8 mouse cellular contexts compared by ENCODE assay signal in genomic region chr1:152560477-152560876, GRCm38 (mm10).
DNase-seq lines count a peak whose midpoint lies in the region; ATAC-seq and TF ChIP-seq lines count a peak whose summit lies in the region.

No protein-coding gene starts in this region.

- no peak for TF ChIP-seq EP300 in heart, adult 2 months (IDR thresholded peaks at IDR 0.05; ENCODE audit: insufficient read depth, low read depth, low read length)

- H3K9me3 ChIP-seq in heart, embryonic 16.5 days (replicated peaks; ENCODE audit: control insufficient read depth, low read length): no peaks in the 10 kb centered on the region
- no peaks in the 10 kb centered on the region for H3K9me3 ChIP-seq in stomach, embryonic 16.5 days (replicated peaks; ENCODE audit: control insufficient read depth, low read length)

- peaks cover 30% of the 10 kb centered on the region for H3K4me1 ChIP-seq in heart, adult 2 months (ENCODE audit: control insufficient read depth, insufficient read depth, low read length)
- peaks cover 44% of the 10 kb centered on the region for H3K4me1 ChIP-seq in heart, embryonic 16.5 days (ENCODE audit: control insufficient read depth, insufficient read depth, low read length)
- H3K4me1 ChIP-seq in stomach, embryonic 16.5 days (ENCODE audit: control insufficient read depth, insufficient read depth, low read length): peaks cover 32% of the 10 kb centered on the region

- no peak for DNase-seq in heart, adult 2 months
- no peak for DNase-seq in heart, adult 8-10 months (ENCODE audit: low spot score)
- DNase-seq in brain, embryonic 14.5 days (ENCODE audit: low read depth): peak; percentile 80
- DNase-seq in left cerebral cortex, adult 2 months (ENCODE audit: extremely low spot score in 1 of 2, low spot score in 2 of 2): peak in 1 of 2 experiments; percentile 31
- no peak for DNase-seq in adrenal gland, adult 18-20 months (ENCODE audit: low spot score in 2 of 2)
- no peak for DNase-seq in c-Kit-positive CD71-positive TER-119-positive erythroid progenitor cells, embryonic 14.5 days (ENCODE audit: low spot score)

- H3K9ac ChIP-seq in heart, adult 2 months (ENCODE audit: low read depth, low read length): no peak overlapping the region
- no peak overlapping the region for H3K9ac ChIP-seq in heart, embryonic 16.5 days (ENCODE audit: low read length)
- no peak overlapping the region for H3K9ac ChIP-seq in stomach, embryonic 16.5 days (ENCODE audit: low read length)

- no peak for ATAC-seq in heart, embryonic 16.5 days (replicated peaks; ENCODE audit: extremely low read depth, insufficient read depth, low FRiP score)
- ATAC-seq in stomach, embryonic 16.5 days (ENCODE audit: insufficient read depth, low FRiP score): no peak

- no peak for TF ChIP-seq POLR2A in heart, adult 2 months (IDR thresholded peaks at IDR 0.05; ENCODE audit: insufficient read depth, low read depth, low read length)
- TF ChIP-seq POLR2A in brain, embryonic 14.5 days (IDR thresholded peaks at IDR 0.05; ENCODE audit: borderline replicate concordance, extremely low read depth, insufficient read depth, insufficient read length, poor library complexity, severe bottlenecking): no peak

- H3K4me3 ChIP-seq in heart, adult 2 months: no peak overlapping the region
- no peak overlapping the region for H3K4me3 ChIP-seq in heart, embryonic 16.5 days (ENCODE audit: low read length)
- H3K4me3 ChIP-seq in left cerebral cortex, adult 2 months: no peak overlapping the region
- no peak overlapping the region for H3K4me3 ChIP-seq in stomach, embryonic 16.5 days (replicated peaks; ENCODE audit: low read length)

- H3K27ac ChIP-seq in heart, adult 2 months: peak overlapping the region; percentile 41
- H3K27ac ChIP-seq in heart, embryonic 16.5 days (ENCODE audit: low read length): peak overlapping the region; percentile 26; the same call in 1 of the 2 replicates
- H3K27ac ChIP-seq in left cerebral cortex, adult 2 months: peak overlapping the region; percentile 13; the same call in 1 of the 2 replicates
- peak overlapping the region; percentile 25; the same call in 1 of the 2 replicates for H3K27ac ChIP-seq in stomach, embryonic 16.5 days (ENCODE audit: low read length)

- peaks cover 4% of the 10 kb centered on the region for H3K79me2 ChIP-seq in heart, adult 2 months (replicated peaks; ENCODE audit: control insufficient read depth, insufficient read depth, low read length)

- no peak overlapping the region for H3K4me2 ChIP-seq in heart, embryonic 16.5 days (ENCODE audit: low read depth, low read length)
- no peak overlapping the region for H3K4me2 ChIP-seq in stomach, embryonic 16.5 days (ENCODE audit: low read depth, low read length)

- no peaks in the 10 kb centered on the region for H3K27me3 ChIP-seq in heart, adult 2 months (ENCODE audit: control insufficient read depth, insufficient read depth, low read length)
- H3K27me3 ChIP-seq in heart, embryonic 16.5 days (ENCODE audit: control insufficient read depth, insufficient read depth, low read length): no peaks in the 10 kb centered on the region
- no peaks in the 10 kb centered on the region for H3K27me3 ChIP-seq in stomach, embryonic 16.5 days (ENCODE audit: control insufficient read depth, insufficient read depth, low read length)

- TF ChIP-seq CTCF in heart, adult 2 months (IDR thresholded peaks at IDR 0.05): no peak
- TF ChIP-seq CTCF in brain, embryonic 14.5 days (IDR thresholded peaks at IDR 0.05; ENCODE audit: borderline replicate concordance, extremely low read depth, insufficient read depth, insufficient read length): no peak
- TF ChIP-seq CTCF in left cerebral cortex, adult 2 months (IDR thresholded peaks at IDR 0.05): no peak

- intact Hi-C loops in heart, adult 2 months (cut with DNase I): no loop called here
- intact Hi-C loops in left cerebral cortex, adult 2 months (cut with DNase I): no loop called here

- H3K36me3 ChIP-seq in heart, adult 2 months (ENCODE audit: control insufficient read depth, insufficient read depth, low read length): peaks cover 14% of the 10 kb centered on the region
- H3K36me3 ChIP-seq in heart, embryonic 16.5 days (ENCODE audit: control insufficient read depth, insufficient read depth): 0 out of 2 replicates have a peak, but pooled peaks cover 4% of the 10 kb centered on the region
- H3K36me3 ChIP-seq in stomach, embryonic 16.5 days (ENCODE audit: control insufficient read depth, insufficient read depth, low read length): no peaks in the 10 kb centered on the region

- 15% methylated on average over 5 of the region's 5 CpGs for WGBS in heart, adult 2 months
- WGBS in heart, embryonic 16.5 days: 49% methylated on average over 5 of the region's 5 CpGs
- 56% methylated on average over 5 of the region's 5 CpGs for WGBS in stomach, embryonic 16.5 days
